Mouse (Mus musculus): ENCODE results near the gene Aven.

DNA sequence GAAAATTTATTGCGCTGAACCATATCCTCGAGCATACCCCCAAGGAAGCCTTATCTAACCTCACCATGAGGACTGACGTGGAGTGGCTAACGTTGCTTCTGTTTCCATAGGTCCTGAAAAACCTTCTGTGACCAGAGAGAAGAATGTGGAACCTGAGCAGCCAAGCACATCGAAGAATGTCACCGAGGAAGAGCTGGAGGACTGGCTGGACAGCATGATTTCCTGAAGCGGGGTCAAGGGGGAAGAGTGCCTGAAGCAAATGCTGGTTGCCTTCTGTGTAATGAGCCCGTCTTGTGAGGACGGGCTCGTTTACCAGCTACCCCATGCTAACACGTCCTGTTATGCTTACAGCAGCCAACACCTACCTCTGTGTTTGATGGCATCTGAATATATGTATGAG, 137.9 kb downstream of the Aven start:
- no peak for TF ChIP-seq ZNF384 (IDR thresholded peaks at IDR 0.05; ENCODE audit: low read depth, low read length)
- no peak for TF ChIP-seq CHD2 (IDR thresholded peaks at IDR 0.05; ENCODE audit: low read depth, low read length)
- TF ChIP-seq HCFC1 (IDR thresholded peaks at IDR 0.05; ENCODE audit: borderline replicate concordance, insufficient read depth, low read length), result no peak

All from ES-E14 (cell line).